Mouse (Mus musculus) mouse trophoblast stem cell (cell line): Measurements from ENCODE around the gene BC049762.

Source experiments
- in situ Hi-C, 2 experiments: fragments of 300-500 bp; cut with MseI, MboI; formaldehyde crosslinking; loops; 2 replicates in 1 of 2; 3 replicates in 1 of 2; pipeline ENCODE4 v1.15.1; 2025

The BC049762 gene

GRCm38 (mm10) chr11:51262342-51263285 lies at the start of gene BC049762:
TSS of gene BC049762 (minus strand) at chr11:51263046.
- in situ Hi-C loops = no loop called here

GRCm38 (mm10) chr11:51311846-51312245 lies 49.0 kb upstream of the BC049762 start:
- in situ Hi-C loops = no loop called here

GRCm38 (mm10) chr11:51308306-51308705 lies 45.5 kb upstream of the BC049762 start:
- in situ Hi-C loops = no loop called here

- in situ Hi-C loops = no loop called here
Observed at GRCm38 (mm10) chr11:51303981-51304553, 41.2 kb upstream of the BC049762 start.

GRCm38 (mm10) chr11:51302396-51302795 lies 39.5 kb upstream of the BC049762 start:
- in situ Hi-C loops = no loop called here

- in situ Hi-C loops = no loop called here
Observed at GRCm38 (mm10) chr11:51298691-51299090, 35.8 kb upstream of the BC049762 start.

GRCm38 (mm10) chr11:51295742-51296141 lies 32.9 kb upstream of the BC049762 start:
- in situ Hi-C loops = no loop called here

- in situ Hi-C loops = loop anchor here (5.0 kb wide), 1 partner anchor 238 kb away; no protein-coding TSS in a partner anchor
Observed at GRCm38 (mm10) chr11:51293956-51294530, 31.2 kb upstream of the BC049762 start.

- in situ Hi-C loops = loop anchor here (5.0 kb wide), 1 partner anchor 242 kb away; no protein-coding TSS in a partner anchor
Observed at GRCm38 (mm10) chr11:51290066-51290955, 27.5 kb upstream of the BC049762 start.

- in situ Hi-C loops = loop anchor here (5.0 kb wide), 1 partner anchor 243 kb away; no protein-coding TSS in a partner anchor
Observed at GRCm38 (mm10) chr11:51289564-51290041, 26.8 kb upstream of the BC049762 start, which contains the start of gene Col23a1. TSS of gene Col23a1 (plus strand) at chr11:51289920.

GRCm38 (mm10) chr11:51274418-51274817 lies 11.6 kb upstream of the BC049762 start:
- in situ Hi-C loops = no loop called here

GRCm38 (mm10) chr11:51265326-51265725 lies 2.5 kb upstream of the BC049762 start:
- in situ Hi-C loops = no loop called here

- in situ Hi-C loops = no loop called here
Observed at GRCm38 (mm10) chr11:51264352-51264751, 1.5 kb upstream of the BC049762 start.

- in situ Hi-C loops = no loop called here
Observed at GRCm38 (mm10) chr11:51263286-51263831, 513 bp upstream of the BC049762 start.

- in situ Hi-C loops = no loop called here
Observed at GRCm38 (mm10) chr11:51261680-51262219, 1.1 kb downstream of the BC049762 start, which contains the start of gene Clk4. TSS of gene Clk4 (plus strand) at chr11:51261730.

GRCm38 (mm10) chr11:51257006-51257405 lies 5.8 kb downstream of the BC049762 start:
- in situ Hi-C loops = no loop called here

GRCm38 (mm10) chr11:51242897-51243296 lies 19.9 kb downstream of the BC049762 start:
- in situ Hi-C loops = no loop called here

GRCm38 (mm10) chr11:51234626-51235025 lies 28.2 kb downstream of the BC049762 start:
- in situ Hi-C loops = no loop called here

- in situ Hi-C loops = no loop called here
Observed at GRCm38 (mm10) chr11:51227104-51227503, 35.7 kb downstream of the BC049762 start.

- in situ Hi-C loops = no loop called here
Observed at GRCm38 (mm10) chr11:51220308-51220707, 42.5 kb downstream of the BC049762 start, which contains the start of gene Gm12569. TSS of gene Gm12569 (plus strand) at chr11:51220473.
